Mouse (Mus musculus): ENCODE results near the gene Tcea3. TPM values are rescaled to one million over a fixed set of nuclear protein-coding genes. Genes with fewer than 3 reads are reported as not detected.

Tcea3 gene
- polyA plus RNA-seq, 1 experiment from 2014 or later: 19.2 TPM

DNA sequence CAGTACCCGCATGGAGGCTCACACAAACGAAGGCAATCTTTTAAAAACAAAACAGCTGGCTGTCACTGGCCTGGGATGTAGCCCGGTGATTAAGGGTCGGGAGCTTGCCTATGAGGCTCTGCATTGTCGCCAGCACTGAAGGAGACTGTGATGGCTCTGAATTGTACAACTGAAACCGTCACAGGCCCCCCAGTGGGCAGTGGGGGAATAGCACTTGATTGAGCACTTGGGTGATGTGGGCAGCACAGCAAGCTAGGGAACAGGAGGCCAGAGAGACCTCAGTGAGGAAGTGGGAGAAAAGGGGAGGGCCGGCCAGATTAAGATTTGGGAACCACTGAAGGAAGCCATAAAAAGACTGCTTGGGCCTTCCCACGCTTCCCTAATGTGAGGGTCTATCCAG lies 7.9 kb upstream of the Tcea3 start:
- H3K4me2 ChIP-seq: no peak overlapping the region
- peak; percentile 26; the same call in 1 of the 2 replicates for ATAC-seq (ENCODE audit: insufficient read depth)
- WGBS (ENCODE audit: insufficient replicate concordance): 7% methylated on average over 8 of the region's 8 CpGs
- H3K9ac ChIP-seq: no peak overlapping the region
- H3K27ac ChIP-seq (replicated peaks): no peak overlapping the region
- H3K36me3 ChIP-seq (replicated peaks): 0 out of 2 replicates have a peak, but pooled peaks cover 8% of the 10 kb centered on the region
- no peaks in the 10 kb centered on the region for H3K4me1 ChIP-seq (replicated peaks)
- H3K9me3 ChIP-seq (replicated peaks): no peaks in the 10 kb centered on the region
- peaks cover 83% of the 10 kb centered on the region for H3K27me3 ChIP-seq
- H3K4me3 ChIP-seq (replicated peaks): no peak overlapping the region

DNA sequence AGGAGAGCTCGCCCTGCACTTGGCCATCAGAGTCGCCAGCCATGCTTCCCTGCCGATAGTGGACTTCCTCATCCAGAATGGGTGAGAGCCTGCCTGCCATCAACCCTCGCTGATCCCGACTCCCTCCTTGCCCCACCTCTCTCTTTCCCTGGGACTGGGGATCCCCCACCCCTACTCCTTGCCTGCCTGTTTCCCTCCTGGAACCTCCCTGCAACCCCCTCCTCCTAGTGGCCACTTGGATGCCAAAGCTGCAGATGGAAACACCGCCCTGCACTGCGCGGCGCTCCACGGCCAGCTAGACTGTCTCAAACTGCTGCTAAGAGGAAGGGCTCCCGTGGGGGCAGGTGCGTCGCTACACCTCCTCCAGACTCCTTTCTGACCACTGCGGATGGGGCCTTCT lies 7.4 kb upstream of the Tcea3 start:
- no peaks in the 10 kb centered on the region for H3K9me3 ChIP-seq (replicated peaks)
- no peak overlapping the region for H3K9ac ChIP-seq
- H3K4me3 ChIP-seq (replicated peaks): no peak overlapping the region
- no peaks in the 10 kb centered on the region for H3K4me1 ChIP-seq (replicated peaks)
- ATAC-seq (ENCODE audit: insufficient read depth): no peak
- no peak overlapping the region for H3K4me2 ChIP-seq
- H3K36me3 ChIP-seq (replicated peaks): 0 out of 2 replicates have a peak, but pooled peaks cover 8% of the 10 kb centered on the region
- peaks cover 88% of the 10 kb centered on the region for H3K27me3 ChIP-seq
- 45% methylated on average over 14 of the region's 14 CpGs for WGBS (ENCODE audit: insufficient replicate concordance)
- H3K27ac ChIP-seq (replicated peaks): no peak overlapping the region

DNA sequence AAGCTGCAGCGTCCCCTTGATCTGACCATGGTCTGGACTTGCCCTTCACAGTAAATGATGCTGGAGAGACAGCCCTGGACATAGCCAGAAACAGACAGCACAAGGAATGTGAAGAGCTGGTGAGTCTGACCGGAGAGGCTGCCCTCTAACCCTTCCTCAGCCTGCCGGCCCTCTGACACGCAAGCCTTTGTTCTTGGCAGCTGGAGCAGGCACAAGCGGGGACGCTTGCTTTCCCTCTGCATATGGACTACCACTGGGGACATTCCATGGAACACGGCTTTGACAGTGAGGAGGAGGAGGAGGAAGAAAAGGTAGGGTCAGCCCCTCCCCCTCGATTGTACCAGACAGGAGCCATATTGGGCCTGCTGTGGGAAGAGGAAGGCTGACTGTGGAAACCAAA lies 6.6 kb upstream of the Tcea3 start:
- H3K4me1 ChIP-seq (replicated peaks): no peaks in the 10 kb centered on the region
- no peak overlapping the region for H3K27ac ChIP-seq (replicated peaks)
- H3K27me3 ChIP-seq: peaks cover 95% of the 10 kb centered on the region
- 0 out of 2 replicates have a peak, but pooled peaks cover 7% of the 10 kb centered on the region for H3K36me3 ChIP-seq (replicated peaks)
- no peak overlapping the region for H3K4me3 ChIP-seq (replicated peaks)
- H3K4me2 ChIP-seq: no peak overlapping the region
- H3K9me3 ChIP-seq (replicated peaks): no peaks in the 10 kb centered on the region
- WGBS (ENCODE audit: insufficient replicate concordance): 60% methylated on average over 8 of the region's 8 CpGs
- ATAC-seq (ENCODE audit: insufficient read depth): no peak
- H3K9ac ChIP-seq: no peak overlapping the region

GRCm38 (mm10) chr4:136242065-136242703 lies 5.3 kb upstream of the Tcea3 start:
- no peak overlapping the region for H3K4me2 ChIP-seq
- peaks cover 7% of the 10 kb centered on the region for H3K4me1 ChIP-seq (replicated peaks)
- peaks cover 95% of the 10 kb centered on the region for H3K27me3 ChIP-seq
- WGBS (ENCODE audit: insufficient replicate concordance): 23% methylated on average over 8 of the region's 8 CpGs
- H3K4me3 ChIP-seq (replicated peaks): no peak overlapping the region
- H3K9ac ChIP-seq: no peak overlapping the region
- H3K36me3 ChIP-seq (replicated peaks): 0 out of 2 replicates have a peak, but pooled peaks cover 5% of the 10 kb centered on the region
- H3K9me3 ChIP-seq (replicated peaks): no peaks in the 10 kb centered on the region
- H3K27ac ChIP-seq (replicated peaks): no peak overlapping the region
- no peak for ATAC-seq (ENCODE audit: insufficient read depth)

- Histone ChIP-seq H3K9me3 (replicated peaks) (no peaks in the 10 kb centered on the region), H3K27me3 (peaks cover 95% of the 10 kb centered on the region), H3K9ac (no peak overlapping the region), H3K4me1 (replicated peaks) (peaks cover 11% of the 10 kb centered on the region), H3K27ac (replicated peaks) (no peak overlapping the region), H3K36me3 (replicated peaks) (0 out of 2 replicates have a peak, but pooled peaks cover 5% of the 10 kb centered on the region), H3K4me2 (no peak overlapping the region), H3K4me3 (replicated peaks) (no peak overlapping the region)
- no peak for ATAC-seq (ENCODE audit: insufficient read depth)
- 69% methylated on average over 7 of the region's 7 CpGs for WGBS (ENCODE audit: insufficient replicate concordance)
These were observed 4.8 kb upstream of the Tcea3 start for GRCm38 (mm10) chr4:136242728-136243127.

DNA sequence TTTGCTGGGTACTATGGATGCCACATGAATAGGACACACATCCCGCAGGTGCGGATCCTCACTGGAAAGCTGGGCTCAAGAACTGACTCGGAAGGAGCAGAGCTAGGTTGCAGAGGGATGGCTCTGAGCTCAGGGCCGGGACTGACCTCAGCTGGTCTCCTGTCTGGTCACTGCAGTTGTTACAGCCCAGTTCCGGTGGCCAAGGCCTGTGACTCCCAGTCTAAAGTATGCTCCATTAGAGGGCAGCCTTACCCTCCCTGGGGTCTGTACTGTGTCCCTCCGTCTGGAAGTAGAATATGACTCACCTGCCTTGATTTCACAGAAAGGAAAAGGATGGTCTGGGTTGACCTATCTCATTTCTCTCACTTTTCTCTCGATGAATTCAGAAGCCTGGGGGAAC lies 3.3 kb upstream of the Tcea3 start:
- Histone ChIP-seq H3K27me3 (peaks cover 95% of the 10 kb centered on the region), H3K4me1 (replicated peaks) (peaks cover 12% of the 10 kb centered on the region), H3K9me3 (replicated peaks) (no peaks in the 10 kb centered on the region), H3K4me2 (no peak overlapping the region), H3K27ac (replicated peaks) (no peak overlapping the region), H3K36me3 (replicated peaks) (no peaks in the 10 kb centered on the region), H3K9ac (no peak overlapping the region), H3K4me3 (replicated peaks) (no peak overlapping the region)
- ATAC-seq (ENCODE audit: insufficient read depth): no peak
- WGBS (ENCODE audit: insufficient replicate concordance): 46% methylated on average over 7 of the region's 7 CpGs

DNA sequence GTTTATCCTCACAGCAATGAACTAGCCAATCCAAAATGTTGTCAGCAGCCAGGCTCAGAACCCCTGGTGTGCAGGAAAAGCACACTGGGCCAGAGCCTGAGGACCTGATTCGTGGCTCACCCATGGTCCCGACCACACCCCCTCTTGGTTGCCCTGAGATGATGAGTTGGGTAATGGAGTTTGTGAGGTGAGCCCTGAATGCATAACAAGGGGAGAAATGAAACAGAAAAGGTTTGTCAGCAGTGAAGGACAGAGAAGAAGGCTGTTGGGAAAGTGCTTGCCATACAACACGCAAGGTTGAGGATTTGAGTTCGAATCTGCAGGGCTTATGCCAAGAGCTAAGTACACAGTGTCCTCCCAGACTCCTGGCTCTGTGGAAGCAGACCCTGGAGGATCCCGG lies 1.8 kb upstream of the Tcea3 start:
- ATAC-seq (ENCODE audit: insufficient read depth): no peak
- no peaks in the 10 kb centered on the region for H3K9me3 ChIP-seq (replicated peaks)
- WGBS (ENCODE audit: insufficient replicate concordance): 29% methylated on average over 5 of the region's 5 CpGs
- no peak overlapping the region for H3K27ac ChIP-seq (replicated peaks)
- H3K36me3 ChIP-seq (replicated peaks): no peaks in the 10 kb centered on the region
- no peak overlapping the region for H3K4me3 ChIP-seq (replicated peaks)
- peaks cover 97% of the 10 kb centered on the region for H3K27me3 ChIP-seq
- H3K4me1 ChIP-seq (replicated peaks): peaks cover 24% of the 10 kb centered on the region
- H3K9ac ChIP-seq: no peak overlapping the region
- no peak overlapping the region for H3K4me2 ChIP-seq

DNA sequence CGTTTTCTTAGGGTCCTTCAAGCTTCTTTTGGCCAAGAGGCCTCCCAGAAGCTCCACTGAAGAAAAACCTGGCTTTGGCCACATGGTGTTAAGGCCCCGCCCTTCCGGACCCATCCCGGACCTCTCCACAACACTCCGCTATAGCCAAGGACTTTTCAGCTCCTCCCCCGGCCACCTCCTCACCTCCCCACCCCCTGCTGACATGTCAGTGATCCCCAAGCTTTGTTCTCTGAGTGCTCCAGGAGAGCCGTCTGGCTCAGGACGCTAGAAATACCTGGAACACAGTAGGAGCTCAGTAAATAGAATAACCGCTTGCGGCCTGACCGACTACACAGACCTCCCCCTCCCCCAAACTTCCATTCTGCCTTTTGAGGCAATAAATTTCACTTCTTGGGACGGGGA lies 960 bp upstream of the Tcea3 start:
- Histone ChIP-seq H3K9ac (no peak overlapping the region), H3K36me3 (replicated peaks) (no peaks in the 10 kb centered on the region), H3K27ac (replicated peaks) (no peak overlapping the region), H3K9me3 (replicated peaks) (no peaks in the 10 kb centered on the region), H3K4me3 (replicated peaks) (peak overlapping the region; percentile 54; the same call in 1 of the 2 replicates), H3K27me3 (peaks cover 93% of the 10 kb centered on the region), H3K4me2 (peak overlapping the region; percentile 53), H3K4me1 (replicated peaks) (peaks cover 24% of the 10 kb centered on the region)
- 0 out of 2 replicates have a peak, but pooled peaks have one; percentile 40 for ATAC-seq (ENCODE audit: insufficient read depth)
- WGBS (ENCODE audit: insufficient replicate concordance): 3% methylated on average over 12 of the region's 12 CpGs

- Histone ChIP-seq H3K36me3 (replicated peaks) (no peaks in the 10 kb centered on the region), H3K27me3 (peaks cover 95% of the 10 kb centered on the region), H3K9ac (no peak overlapping the region), H3K4me2 (peak overlapping the region; percentile 53), H3K27ac (replicated peaks) (no peak overlapping the region), H3K9me3 (replicated peaks) (no peaks in the 10 kb centered on the region), H3K4me3 (replicated peaks) (peak overlapping the region; percentile 54), H3K4me1 (replicated peaks) (peaks cover 24% of the 10 kb centered on the region)
- no peak; the same call in 1 of the 2 replicates for ATAC-seq (ENCODE audit: insufficient read depth)
- 1% methylated on average over 14 of the region's 14 CpGs for WGBS (ENCODE audit: insufficient replicate concordance)
These were observed 172 bp upstream of the Tcea3 start for GRCm38 (mm10) chr4:136247386-136247728.

- H3K9me3 ChIP-seq (replicated peaks): no peaks in the 10 kb centered on the region
- H3K36me3 ChIP-seq (replicated peaks): no peaks in the 10 kb centered on the region
- H3K27me3 ChIP-seq: peaks cover 85% of the 10 kb centered on the region
- WGBS (ENCODE audit: insufficient replicate concordance): 2% methylated on average over 37 of the region's 37 CpGs
- H3K27ac ChIP-seq (replicated peaks): 0 out of 2 replicates have a peak overlapping the region, but pooled peaks have one; percentile 9
- H3K9ac ChIP-seq: peak overlapping the region; percentile 21; the same call in 1 of the 2 replicates
- peaks cover 24% of the 10 kb centered on the region for H3K4me1 ChIP-seq (replicated peaks)
- no peak for ATAC-seq (ENCODE audit: insufficient read depth)
- peak overlapping the region; percentile 54 for H3K4me3 ChIP-seq (replicated peaks)
- peak overlapping the region; percentile 53 for H3K4me2 ChIP-seq
These were observed 1.2 kb downstream of the Tcea3 start for GRCm38 (mm10) chr4:136248464-136249331.

GRCm38 (mm10) chr4:136249332-136249647 lies 1.8 kb downstream of the Tcea3 start:
- Histone ChIP-seq H3K36me3 (replicated peaks) (no peaks in the 10 kb centered on the region), H3K4me2 (peak overlapping the region; percentile 53), H3K4me1 (replicated peaks) (peaks cover 24% of the 10 kb centered on the region), H3K9me3 (replicated peaks) (no peaks in the 10 kb centered on the region), H3K27ac (replicated peaks) (no peak overlapping the region), H3K4me3 (replicated peaks) (peak overlapping the region; percentile 54), H3K9ac (no peak overlapping the region), H3K27me3 (peaks cover 80% of the 10 kb centered on the region)
- no peak for ATAC-seq (ENCODE audit: insufficient read depth)
- WGBS (ENCODE audit: insufficient replicate concordance): 5% methylated on average over 11 of the region's 11 CpGs
